Mouse (Mus musculus) kidney, adult 2 months (tissue): ENCODE results near the gene Gm379.

ENCODE experiments used
- CTCF ChIP-seq: fragments of 200-500 bp; conservative IDR thresholded peaks from 2 replicates; pipeline ENCODE4 v1.5.1; 2011; ENCODE audit warnings: low read depth, mild to moderate bottlenecking, control low read depth, low read length, moderate library complexity, mixed read lengths; ENCODE audit not compliant: insufficient read depth, insufficient read length
- POLR2A ChIP-seq: fragments of 200-500 bp; IDR thresholded peaks from one replicate; pipeline ENCODE4 v1.6.1; 2011; ENCODE audit warnings: low read depth, low read length, control low read depth

DNA sequence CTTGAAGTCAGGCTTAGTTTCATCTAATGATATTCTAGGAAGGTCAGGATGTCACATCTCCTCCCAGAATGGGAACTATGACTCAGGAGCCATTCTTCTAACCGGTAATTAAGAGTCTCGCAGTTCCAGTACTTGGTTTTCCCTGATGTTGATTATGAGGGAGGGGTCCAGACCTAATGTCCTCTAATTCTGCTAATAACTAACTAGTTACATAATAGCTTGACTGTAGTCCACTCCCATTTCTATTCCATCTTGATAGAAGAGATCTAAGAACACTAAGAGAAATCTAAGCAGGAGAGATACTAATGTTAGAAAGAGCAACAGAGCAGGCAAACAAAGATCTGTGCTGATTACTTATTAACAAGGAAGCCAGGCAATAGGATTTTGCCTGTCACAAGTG, 39.6 kb upstream of the Gm379 start:
- TF ChIP-seq POLR2A (no peak), CTCF (no peak)
